Mouse (Mus musculus) stomach, embryonic 14.5 days (tissue): ENCODE data around the gene Clcn1. TPM values are rescaled to one million over a fixed set of nuclear protein-coding genes. Genes with fewer than 3 reads are reported as not detected.
A peak's percentile ranks its signal among the peaks of the same experiment; 100 is the strongest.

Experiments used
- ATAC-seq: fragments of 200-750 bp; cut with Nextera tagmentation; 2 replicates; pipeline ENCODE4 v1.8.0; 2017; ENCODE audit warnings: low read depth, moderate TSS enrichment; ENCODE audit not compliant: insufficient number of reproducible peaks, insufficient read depth, low FRiP score
- H3K27ac ChIP-seq: fragments of 300-500 bp; sonication (generic); 2 replicates; pipeline ENCODE4 v1.5.1; 2014; ENCODE audit warnings: mild to moderate bottlenecking, low read length, moderate library complexity, mixed read lengths
- H3K27me3 ChIP-seq: fragments of 300-500 bp; sonication (generic); 2 replicates; pipeline ENCODE4 v1.6.1; 2014; ENCODE audit warnings: low read length, control low read depth, mixed read lengths; ENCODE audit not compliant: control insufficient read depth, insufficient read depth
- H3K36me3 ChIP-seq: fragments of 300-500 bp; sonication (generic); 2 replicates; pipeline ENCODE4 v1.6.1; 2014; ENCODE audit warnings: mild to moderate bottlenecking, control low read depth, low read length, moderate library complexity, mixed read lengths; ENCODE audit not compliant: control insufficient read depth, insufficient read depth
- H3K4me1 ChIP-seq: fragments of 300-500 bp; sonication (generic); 2 replicates; pipeline ENCODE4 v1.6.1; 2014; ENCODE audit warnings: low read length, control low read depth, mixed read lengths; ENCODE audit not compliant: control insufficient read depth, insufficient read depth
- H3K4me2 ChIP-seq: fragments of 300-500 bp; sonication (generic); replicated peaks from 2 replicates; pipeline ENCODE4 v1.6.1; 2014; ENCODE audit warnings: low read depth, low read length, control low read depth
- H3K4me3 ChIP-seq: fragments of 300-500 bp; sonication (generic); 2 replicates; pipeline ENCODE4 v1.5.1; 2014; ENCODE audit warnings: low read depth, low read length, control low read depth
- H3K9ac ChIP-seq: fragments of 300-500 bp; sonication (generic); replicated peaks from 2 replicates; pipeline ENCODE4 v1.6.1; 2014; ENCODE audit warnings: low read depth, mild to moderate bottlenecking, control low read depth, low read length, moderate library complexity, mixed read lengths
- H3K9me3 ChIP-seq: fragments of 300-500 bp; sonication (generic); 2 replicates; pipeline ENCODE4 v1.6.1; 2016; ENCODE audit warnings: low read depth, low read length, control low read depth; ENCODE audit not compliant: control insufficient read depth
- WGBS: fragments of 180-500 bp; shearing (Covaris S2); extraction: QIAGEN DNeasy Blood & Tissue Kit; methylation state at CpG from one replicate; pipeline ENCODE4 v1.1.7; 2014; 5-methylcytosine and 5-hydroxymethylcytosine counted together
- polyA plus RNA-seq: library from polyadenylated mRNA; unstranded; fragments of >200 nt; fragmentation: Nextera tagmentation; extraction: Ambion mirVana; gene quantifications from 2 replicates; pipeline ENCODE4 v1.2.1, GENCODE M21; 2014

Clcn1 gene
- polyA plus RNA-seq, 1 experiment from 2014 or later = not detected

GRCm38 (mm10) chr6:42350021-42350967, 63.8 kb downstream of the Clcn1 start:
- no peaks in the 10 kb centered on the region for H3K9me3 ChIP-seq
- peak overlapping the region; percentile 94 for H3K4me2 ChIP-seq
- H3K27ac ChIP-seq = peak overlapping the region; percentile 99
- H3K4me1 ChIP-seq = peaks cover 40% of the 10 kb centered on the region
- under 1% methylated on average over 72 of the region's 72 CpGs for WGBS
- peaks cover 24% of the 10 kb centered on the region; the same call in 1 of the 2 replicates for H3K36me3 ChIP-seq
- H3K9ac ChIP-seq = peak overlapping the region; percentile 77
- peak; percentile 30; the same call in 1 of the 2 replicates for ATAC-seq
- peak overlapping the region; percentile 81 for H3K4me3 ChIP-seq
- no peaks in the 10 kb centered on the region for H3K27me3 ChIP-seq

GRCm38 (mm10) chr6:42350968-42351775, 64.7 kb downstream of the Clcn1 start:
- peaks cover 40% of the 10 kb centered on the region for H3K4me1 ChIP-seq
- 36% methylated on average over 13 of the region's 13 CpGs for WGBS
- peak overlapping the region; percentile 81 for H3K4me3 ChIP-seq

GRCm38 (mm10) chr6:42351776-42352485, 65.4 kb downstream of the Clcn1 start:
- no peak overlapping the region for H3K9ac ChIP-seq
- 73% methylated on average over 7 of the region's 7 CpGs for WGBS
- peak overlapping the region; percentile 94 for H3K4me2 ChIP-seq
- no peak for ATAC-seq
- peaks cover 44% of the 10 kb centered on the region for H3K4me1 ChIP-seq
- no peak overlapping the region for H3K27ac ChIP-seq
- H3K9me3 ChIP-seq = no peaks in the 10 kb centered on the region
- H3K36me3 ChIP-seq = peaks cover 39% of the 10 kb centered on the region
- H3K27me3 ChIP-seq = no peaks in the 10 kb centered on the region
- peak overlapping the region; percentile 81; the same call in 1 of the 2 replicates for H3K4me3 ChIP-seq

More at GRCm38 (mm10) chr6:42350968-42351775, 64.7 kb downstream of the Clcn1 start:
- H3K27me3 ChIP-seq = no peaks in the 10 kb centered on the region
- peak overlapping the region; percentile 99; the same call in 1 of the 2 replicates for H3K27ac ChIP-seq
- peak overlapping the region; percentile 94 for H3K4me2 ChIP-seq
- no peak for ATAC-seq
- H3K36me3 ChIP-seq = peaks cover 32% of the 10 kb centered on the region
- H3K9me3 ChIP-seq = no peaks in the 10 kb centered on the region
- peak overlapping the region; percentile 77 for H3K9ac ChIP-seq

GRCm38 (mm10) chr6:42352486-42352846, 66.0 kb downstream of the Clcn1 start:
- WGBS = 88% methylated on average over 1 of the region's 1 CpGs

GRCm38 (mm10) chr6:42353180-42353579, 66.7 kb downstream of the Clcn1 start:
- Histone ChIP-seq H3K9me3 (no peaks in the 10 kb centered on the region), H3K36me3 (peaks cover 51% of the 10 kb centered on the region), H3K4me3 (no peak overlapping the region), H3K9ac (no peak overlapping the region), H3K27me3 (no peaks in the 10 kb centered on the region), H3K4me1 (peaks cover 48% of the 10 kb centered on the region), H3K27ac (no peak overlapping the region), H3K4me2 (peak overlapping the region; percentile 19; the same call in 1 of the 2 replicates)
- no peak for ATAC-seq
- WGBS = 71% methylated on average over 8 of the region's 8 CpGs

More at GRCm38 (mm10) chr6:42352486-42352846, 66.0 kb downstream of the Clcn1 start:
- H3K4me1 ChIP-seq = peaks cover 44% of the 10 kb centered on the region
- H3K27ac ChIP-seq = no peak overlapping the region
- H3K27me3 ChIP-seq = no peaks in the 10 kb centered on the region
- no peaks in the 10 kb centered on the region for H3K9me3 ChIP-seq
- no peak overlapping the region for H3K9ac ChIP-seq
- H3K36me3 ChIP-seq = peaks cover 44% of the 10 kb centered on the region
- no peak overlapping the region for H3K4me3 ChIP-seq
- no peak for ATAC-seq
- peak overlapping the region; percentile 94; the same call in 1 of the 2 replicates for H3K4me2 ChIP-seq

GRCm38 (mm10) chr6:42354076-42355019, 67.9 kb downstream of the Clcn1 start:
- H3K4me3 ChIP-seq = no peak overlapping the region
- 52% methylated on average over 11 of the region's 11 CpGs for WGBS
- H3K4me2 ChIP-seq = peak overlapping the region; percentile 14; the same call in 1 of the 2 replicates
- ATAC-seq = no peak
- H3K36me3 ChIP-seq = peaks cover 62% of the 10 kb centered on the region
- peaks cover 48% of the 10 kb centered on the region for H3K4me1 ChIP-seq
- no peaks in the 10 kb centered on the region for H3K27me3 ChIP-seq
- no peaks in the 10 kb centered on the region for H3K9me3 ChIP-seq
- no peak overlapping the region for H3K9ac ChIP-seq
- H3K27ac ChIP-seq = 0 out of 2 replicates have a peak overlapping the region, but pooled peaks have one; percentile 7

GRCm38 (mm10) chr6:42355366-42355765, 68.9 kb downstream of the Clcn1 start:
- WGBS = 88% methylated on average over 6 of the region's 6 CpGs
- H3K36me3 ChIP-seq = peaks cover 70% of the 10 kb centered on the region
- H3K4me2 ChIP-seq = no peak overlapping the region
- peaks cover 48% of the 10 kb centered on the region for H3K4me1 ChIP-seq
- no peaks in the 10 kb centered on the region for H3K27me3 ChIP-seq
- no peak overlapping the region for H3K9ac ChIP-seq
- H3K27ac ChIP-seq = no peak overlapping the region
- no peaks in the 10 kb centered on the region for H3K9me3 ChIP-seq
- H3K4me3 ChIP-seq = no peak overlapping the region
- ATAC-seq = no peak
